Mouse (Mus musculus): ENCODE data around the gene Irs2. TPM values are rescaled to one million over a fixed set of nuclear protein-coding genes. Genes with fewer than 3 reads are reported as not detected.

Irs2 gene
- polyA plus RNA-seq, 1 experiment: 2.8 TPM

DNA sequence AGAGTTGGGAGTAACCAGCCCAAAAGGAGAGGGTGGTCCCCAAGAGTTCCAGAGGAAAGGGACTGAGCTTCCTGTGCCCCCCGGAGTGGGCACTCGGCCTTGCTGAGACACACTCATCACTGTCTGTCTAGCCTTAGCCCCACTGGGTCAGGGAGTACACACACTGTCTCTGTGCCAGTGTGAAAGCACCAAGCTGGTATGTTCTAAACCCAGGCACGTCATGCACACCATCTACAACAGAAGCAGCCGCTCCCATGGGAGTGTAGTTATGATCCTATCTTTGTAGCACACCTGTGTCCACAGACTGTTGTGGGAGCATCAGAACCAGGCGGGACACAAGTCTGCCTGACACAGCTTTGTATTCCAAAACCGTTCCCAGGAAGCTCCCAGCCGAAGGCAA is 31.8 kb upstream of the Irs2 start:
- H3K27me3 ChIP-seq (ENCODE audit: control insufficient read depth): no peaks in the 10 kb centered on the region
- TF ChIP-seq TAL1 (IDR thresholded peaks at IDR 0.05; ENCODE audit: low read length): no peak
- no peak for TF ChIP-seq GATA1 (IDR thresholded peaks at IDR 0.05; ENCODE audit: low read length)
- no peaks in the 10 kb centered on the region for H3K9me3 ChIP-seq (ENCODE audit: control insufficient read depth, low read length)
- no peaks in the 10 kb centered on the region for H3K36me3 ChIP-seq (ENCODE audit: control insufficient read depth)
- H3K4me1 ChIP-seq (ENCODE audit: control insufficient read depth): peaks cover 5% of the 10 kb centered on the region
- H3K4me3 ChIP-seq (replicated peaks): no peak overlapping the region

DNA sequence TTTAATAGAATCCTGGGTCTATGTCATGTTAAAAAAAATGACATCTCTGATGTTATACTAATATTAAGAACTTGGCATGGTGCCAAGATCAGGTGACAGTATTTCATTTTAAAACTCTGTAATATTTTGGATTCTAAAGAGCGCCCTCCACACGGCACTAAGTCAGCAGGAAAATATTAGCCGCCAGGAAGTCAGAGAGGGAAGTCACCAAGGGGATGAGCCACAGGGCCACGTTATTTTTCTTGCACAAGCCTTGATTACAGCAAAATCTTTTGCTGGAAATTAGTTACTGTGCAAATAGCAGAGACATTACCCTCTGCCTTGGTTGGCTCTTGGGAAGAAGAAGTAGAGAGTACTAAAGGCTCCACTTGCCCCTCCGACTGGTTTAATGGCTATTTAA is 30.5 kb upstream of the Irs2 start:
- Histone ChIP-seq H3K9me3 (ENCODE audit: control insufficient read depth, low read length) (no peaks in the 10 kb centered on the region), H3K27me3 (ENCODE audit: control insufficient read depth) (no peaks in the 10 kb centered on the region), H3K36me3 (ENCODE audit: control insufficient read depth) (no peaks in the 10 kb centered on the region), H3K4me1 (ENCODE audit: control insufficient read depth) (peaks cover 5% of the 10 kb centered on the region), H3K4me3 (replicated peaks) (no peak overlapping the region)
- TF ChIP-seq TAL1 (IDR thresholded peaks at IDR 0.05; ENCODE audit: low read length): no peak
- TF ChIP-seq GATA1 (IDR thresholded peaks at IDR 0.05; ENCODE audit: low read length): no peak

DNA sequence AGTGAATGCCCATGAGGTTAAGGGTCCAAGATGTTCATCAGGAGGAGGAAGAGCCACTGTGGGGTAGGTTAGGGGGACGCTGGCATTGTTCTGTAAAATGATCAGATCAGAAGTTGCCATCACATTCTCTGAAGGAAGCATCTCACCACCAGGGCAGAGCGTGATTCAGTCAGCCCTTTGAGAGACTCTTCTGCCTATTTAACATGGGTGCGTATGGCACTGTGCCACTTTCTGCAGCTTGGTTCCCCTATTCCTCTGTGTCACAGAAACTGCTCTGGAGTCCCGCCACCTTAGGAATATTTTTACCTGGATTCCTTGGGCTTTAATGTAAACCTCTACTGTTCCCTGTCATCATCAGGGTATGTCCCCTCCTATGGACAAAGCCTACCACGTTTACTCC is 30.1 kb upstream of the Irs2 start:
- Histone ChIP-seq H3K4me3 (replicated peaks) (no peak overlapping the region), H3K27me3 (ENCODE audit: control insufficient read depth) (no peaks in the 10 kb centered on the region), H3K36me3 (ENCODE audit: control insufficient read depth) (no peaks in the 10 kb centered on the region), H3K9me3 (ENCODE audit: control insufficient read depth, low read length) (no peaks in the 10 kb centered on the region), H3K4me1 (ENCODE audit: control insufficient read depth) (peaks cover 5% of the 10 kb centered on the region)
- TF ChIP-seq TAL1 (IDR thresholded peaks at IDR 0.05; ENCODE audit: low read length): no peak
- TF ChIP-seq GATA1 (IDR thresholded peaks at IDR 0.05; ENCODE audit: low read length): no peak

DNA sequence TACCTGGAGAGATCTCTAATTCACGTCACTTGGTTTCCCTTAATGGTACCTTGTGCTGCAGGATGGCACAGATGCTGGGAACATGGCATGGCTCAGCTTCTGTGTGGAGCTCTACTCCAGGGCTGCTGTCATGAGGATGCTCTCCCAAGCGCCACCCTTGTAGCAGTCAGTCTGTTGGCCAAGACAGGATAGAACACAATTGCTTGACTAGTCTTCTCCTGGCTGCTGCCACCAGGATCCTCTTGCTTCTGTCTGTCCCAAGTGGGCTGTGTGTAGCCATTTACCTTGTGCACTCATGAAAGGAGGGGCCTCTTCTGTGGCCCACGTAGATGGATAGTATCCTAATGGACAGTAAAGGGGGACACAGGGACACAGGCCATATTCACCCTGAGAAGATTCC is 28.5 kb upstream of the Irs2 start:
- Histone ChIP-seq H3K4me3 (replicated peaks) (no peak overlapping the region), H3K9me3 (ENCODE audit: control insufficient read depth, low read length) (peaks cover 2% of the 10 kb centered on the region; the same call in 1 of the 2 replicates), H3K36me3 (ENCODE audit: control insufficient read depth) (no peaks in the 10 kb centered on the region), H3K4me1 (ENCODE audit: control insufficient read depth) (no peaks in the 10 kb centered on the region), H3K27me3 (ENCODE audit: control insufficient read depth) (no peaks in the 10 kb centered on the region)
- TF ChIP-seq GATA1 (IDR thresholded peaks at IDR 0.05; ENCODE audit: low read length) (no peak), TAL1 (IDR thresholded peaks at IDR 0.05; ENCODE audit: low read length) (no peak)

DNA sequence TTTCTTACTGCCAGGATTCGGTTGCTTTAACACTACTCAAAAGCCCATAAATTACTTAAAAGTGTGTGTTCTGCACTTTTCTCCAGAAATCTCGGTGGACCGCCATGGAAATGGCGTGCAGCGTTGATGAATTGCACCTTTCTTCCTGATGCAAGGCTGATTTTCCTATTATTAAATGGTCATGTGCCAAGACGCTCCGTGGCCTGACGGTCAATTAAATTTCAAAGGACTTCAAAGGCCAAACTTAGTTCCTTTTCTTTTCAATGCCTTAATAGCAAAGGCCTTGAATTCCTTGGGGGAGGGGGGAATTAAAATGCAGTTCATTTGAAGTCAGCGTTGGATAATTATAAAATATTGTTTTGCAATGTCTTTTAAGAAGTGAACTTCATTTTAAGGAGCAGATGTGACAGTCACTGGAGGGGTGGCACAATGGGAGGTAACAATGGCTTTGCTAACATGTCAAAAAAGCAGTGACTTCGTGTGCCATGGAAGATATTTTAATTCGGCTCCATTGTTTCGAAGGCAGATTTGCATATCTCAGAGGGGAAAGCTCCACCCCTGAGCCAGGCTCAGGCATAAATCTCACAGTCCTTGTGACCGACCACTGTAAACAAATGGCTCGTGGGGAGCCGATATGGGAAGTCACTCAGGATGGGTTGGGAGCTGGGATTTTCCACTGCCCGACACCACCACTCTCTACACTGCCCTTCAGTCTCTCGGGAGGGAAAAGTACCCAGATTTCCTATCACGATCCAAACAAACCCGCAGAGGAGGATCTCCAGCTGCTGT is 27.6 kb upstream of the Irs2 start:
- Histone ChIP-seq H3K36me3 (ENCODE audit: control insufficient read depth) (no peaks in the 10 kb centered on the region), H3K4me1 (ENCODE audit: control insufficient read depth) (no peaks in the 10 kb centered on the region), H3K27me3 (ENCODE audit: control insufficient read depth) (no peaks in the 10 kb centered on the region), H3K4me3 (replicated peaks) (no peak overlapping the region), H3K9me3 (ENCODE audit: control insufficient read depth, low read length) (peaks cover 2% of the 10 kb centered on the region; the same call in 1 of the 2 replicates)
- TF ChIP-seq TAL1 (IDR thresholded peaks at IDR 0.05; ENCODE audit: low read length) (no peak), GATA1 (IDR thresholded peaks at IDR 0.05; ENCODE audit: low read length) (no peak)

DNA sequence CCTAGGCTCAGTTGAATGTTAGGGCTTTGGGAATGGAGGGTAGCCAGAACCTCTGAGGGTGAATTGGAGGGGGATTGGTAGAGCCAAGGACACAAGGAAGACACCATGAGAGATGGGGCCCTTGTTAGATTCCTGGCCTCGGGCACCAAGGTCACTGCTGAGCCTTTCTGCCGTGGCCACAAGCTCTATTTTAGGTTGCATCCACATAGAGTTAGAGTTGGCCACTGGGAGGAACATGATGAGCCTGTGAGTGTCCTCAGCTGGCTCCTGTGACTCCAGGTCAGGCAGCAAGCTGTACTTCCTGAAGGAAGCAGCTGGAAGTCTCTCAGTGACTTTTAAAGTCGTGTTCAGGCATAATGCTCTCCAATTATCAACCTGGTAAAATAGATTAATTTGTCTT is 16.6 kb upstream of the Irs2 start:
- TF ChIP-seq GATA1 (IDR thresholded peaks at IDR 0.05; ENCODE audit: low read length) (no peak), TAL1 (IDR thresholded peaks at IDR 0.05; ENCODE audit: low read length) (no peak)
- no peaks in the 10 kb centered on the region; the same call in 1 of the 2 replicates for H3K27me3 ChIP-seq (ENCODE audit: control insufficient read depth)
- no peaks in the 10 kb centered on the region for H3K4me1 ChIP-seq (ENCODE audit: control insufficient read depth)
- H3K9me3 ChIP-seq (ENCODE audit: control insufficient read depth, low read length): no peaks in the 10 kb centered on the region
- H3K36me3 ChIP-seq (ENCODE audit: control insufficient read depth): no peaks in the 10 kb centered on the region
- H3K4me3 ChIP-seq (replicated peaks): no peak overlapping the region

DNA sequence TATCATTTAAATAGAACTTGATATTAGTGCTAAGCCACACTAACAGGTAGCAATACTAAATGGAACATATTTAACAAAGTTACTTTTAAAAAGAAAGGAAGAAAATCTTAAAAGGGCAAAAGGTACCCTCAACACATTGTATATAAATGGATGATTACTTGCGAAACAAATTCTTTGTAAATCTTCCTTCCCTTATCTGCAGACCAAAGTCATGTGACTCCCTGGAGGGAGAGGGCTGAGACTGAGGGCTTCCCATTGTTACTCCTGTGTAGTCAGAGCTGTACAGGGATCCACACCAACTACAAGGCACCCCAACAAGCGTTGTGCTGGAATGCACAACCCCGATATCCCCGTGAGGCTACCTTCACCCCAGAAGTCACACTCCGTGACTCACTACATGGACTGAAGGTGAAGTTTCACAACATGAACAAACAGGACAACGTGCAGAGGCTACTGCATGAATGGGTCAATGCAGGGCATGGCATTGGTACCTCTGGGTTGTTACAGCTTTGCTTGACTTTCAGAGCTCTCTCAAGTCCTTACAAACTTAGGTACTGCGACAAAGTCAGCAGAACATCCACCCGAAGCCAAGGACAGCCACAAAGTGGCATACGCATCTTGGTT is 12.8 kb upstream of the Irs2 start:
- Histone ChIP-seq H3K9me3 (ENCODE audit: control insufficient read depth, low read length) (no peaks in the 10 kb centered on the region), H3K4me3 (replicated peaks) (no peak overlapping the region), H3K36me3 (ENCODE audit: control insufficient read depth) (no peaks in the 10 kb centered on the region), H3K27me3 (ENCODE audit: control insufficient read depth) (peaks cover 6% of the 10 kb centered on the region), H3K4me1 (ENCODE audit: control insufficient read depth) (no peaks in the 10 kb centered on the region)
- TF ChIP-seq TAL1 (IDR thresholded peaks at IDR 0.05; ENCODE audit: low read length): no peak
- no peak for TF ChIP-seq GATA1 (IDR thresholded peaks at IDR 0.05; ENCODE audit: low read length)

DNA sequence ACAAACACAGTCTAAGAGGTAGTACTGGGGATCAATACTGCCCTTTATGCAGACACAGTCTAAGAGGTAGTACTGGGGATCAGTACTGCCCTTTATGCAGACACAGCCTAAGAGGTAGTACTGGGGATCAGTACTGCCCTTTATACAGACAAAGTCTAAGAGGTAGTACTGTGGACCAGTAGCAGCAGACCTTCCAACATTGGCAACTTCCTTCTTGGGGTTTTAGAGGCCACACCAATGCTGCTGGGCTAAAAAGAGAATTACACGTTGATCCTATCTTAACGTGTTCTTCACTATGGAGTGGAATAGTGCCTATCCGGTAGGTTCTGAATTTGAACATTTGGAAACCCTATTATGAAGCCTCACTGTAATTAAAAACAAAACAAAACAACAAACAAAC is 7.4 kb upstream of the Irs2 start:
- Histone ChIP-seq H3K36me3 (ENCODE audit: control insufficient read depth) (no peaks in the 10 kb centered on the region), H3K4me1 (ENCODE audit: control insufficient read depth) (peaks cover 11% of the 10 kb centered on the region), H3K27me3 (ENCODE audit: control insufficient read depth) (peaks cover 26% of the 10 kb centered on the region), H3K4me3 (replicated peaks) (no peak overlapping the region), H3K9me3 (ENCODE audit: control insufficient read depth, low read length) (no peaks in the 10 kb centered on the region)
- TF ChIP-seq GATA1 (IDR thresholded peaks at IDR 0.05; ENCODE audit: low read length) (no peak), TAL1 (IDR thresholded peaks at IDR 0.05; ENCODE audit: low read length) (no peak)

DNA sequence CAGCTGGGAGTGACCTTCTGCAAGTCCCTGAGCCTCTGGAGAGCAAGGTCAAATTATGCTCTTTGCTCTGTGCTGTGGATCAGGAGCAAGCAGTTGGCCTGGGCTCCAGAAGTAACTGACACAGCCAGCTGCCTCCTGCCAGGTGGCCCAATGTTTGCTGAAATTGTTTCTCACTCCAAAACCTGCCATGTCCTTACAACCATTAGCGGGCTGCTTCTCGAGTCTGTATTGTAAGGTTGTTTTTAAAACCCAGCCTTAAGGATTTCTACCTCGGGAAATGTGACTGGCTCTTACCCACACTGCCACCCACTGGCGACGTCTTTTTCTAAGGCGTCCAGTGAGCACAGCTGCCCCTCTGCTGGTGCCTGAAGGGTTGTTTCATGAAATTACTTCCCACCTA is 5.0 kb upstream of the Irs2 start:
- peaks cover 23% of the 10 kb centered on the region for H3K4me1 ChIP-seq (ENCODE audit: control insufficient read depth)
- no peaks in the 10 kb centered on the region for H3K36me3 ChIP-seq (ENCODE audit: control insufficient read depth)
- TF ChIP-seq GATA1 (IDR thresholded peaks at IDR 0.05; ENCODE audit: low read length) (no peak), TAL1 (IDR thresholded peaks at IDR 0.05; ENCODE audit: low read length) (no peak)
- H3K9me3 ChIP-seq (ENCODE audit: control insufficient read depth, low read length): no peaks in the 10 kb centered on the region
- H3K4me3 ChIP-seq (replicated peaks): no peak overlapping the region
- peaks cover 35% of the 10 kb centered on the region for H3K27me3 ChIP-seq (ENCODE audit: control insufficient read depth)
